Mouse (Mus musculus) effector memory CD4-positive, alpha-beta T cell, adult 5 months (primary cell): ENCODE data around the gene Meaf6. TPM values are rescaled to one million over a fixed set of nuclear protein-coding genes. Genes with fewer than 3 reads are reported as not detected.

ENCODE experiments used
- polyA plus RNA-seq: library from polyadenylated mRNA; unstranded; fragments of 100-300 nt; shearing (Covaris generic); gene quantifications from one replicate; pipeline ENCODE4 v1.2.1, GENCODE M21; 2017

Meaf6 gene
- 42.2 TPM for polyA plus RNA-seq

DNA sequence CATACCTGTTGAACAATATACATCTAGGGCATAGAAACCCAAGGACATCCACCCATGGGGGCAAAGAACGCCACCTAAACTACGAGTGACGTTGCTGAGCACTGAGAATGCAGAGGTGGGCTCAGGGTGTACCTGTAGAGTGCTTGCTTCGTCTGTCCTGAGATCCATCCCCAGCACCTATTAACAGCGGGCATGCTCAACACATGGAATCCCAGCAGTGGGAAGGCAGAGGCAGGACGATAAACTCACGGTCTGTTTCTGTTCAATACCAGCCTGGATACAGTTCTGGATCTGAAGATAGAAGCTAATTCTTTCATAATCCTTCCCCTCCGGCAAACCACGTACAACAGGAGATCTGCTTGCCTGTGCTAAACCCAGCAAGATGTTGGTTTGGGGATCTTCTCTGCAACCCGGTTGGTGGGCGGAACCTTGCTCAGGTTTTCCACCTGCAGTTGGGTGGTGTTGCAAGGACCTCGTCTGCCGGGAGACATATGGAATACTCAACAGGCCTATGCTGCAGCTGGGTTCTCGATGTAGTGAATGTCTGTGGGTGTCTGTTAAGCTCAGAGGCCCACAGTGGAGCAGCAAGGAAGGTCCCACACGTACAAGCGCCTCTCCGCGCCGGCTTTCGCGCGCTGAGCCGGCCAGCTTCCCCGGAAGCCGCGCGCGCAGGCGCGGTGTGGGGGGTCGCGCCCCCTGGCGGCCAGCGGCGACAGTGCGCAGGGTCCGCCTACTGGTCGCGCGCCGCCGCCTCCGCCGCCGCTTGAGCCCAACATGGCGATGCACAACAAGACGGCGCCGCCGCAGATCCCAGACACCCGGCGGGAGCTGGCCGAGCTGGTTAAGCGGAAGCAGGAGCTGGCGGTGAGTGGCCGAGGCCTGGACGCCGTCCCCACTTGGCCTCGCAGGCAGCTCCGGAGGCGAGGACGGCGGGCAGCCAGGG, at the start of gene Meaf6:
TSS of gene Meaf6 (plus strand) at position 732 of the 943 bp plus-strand sequence.

DNA sequence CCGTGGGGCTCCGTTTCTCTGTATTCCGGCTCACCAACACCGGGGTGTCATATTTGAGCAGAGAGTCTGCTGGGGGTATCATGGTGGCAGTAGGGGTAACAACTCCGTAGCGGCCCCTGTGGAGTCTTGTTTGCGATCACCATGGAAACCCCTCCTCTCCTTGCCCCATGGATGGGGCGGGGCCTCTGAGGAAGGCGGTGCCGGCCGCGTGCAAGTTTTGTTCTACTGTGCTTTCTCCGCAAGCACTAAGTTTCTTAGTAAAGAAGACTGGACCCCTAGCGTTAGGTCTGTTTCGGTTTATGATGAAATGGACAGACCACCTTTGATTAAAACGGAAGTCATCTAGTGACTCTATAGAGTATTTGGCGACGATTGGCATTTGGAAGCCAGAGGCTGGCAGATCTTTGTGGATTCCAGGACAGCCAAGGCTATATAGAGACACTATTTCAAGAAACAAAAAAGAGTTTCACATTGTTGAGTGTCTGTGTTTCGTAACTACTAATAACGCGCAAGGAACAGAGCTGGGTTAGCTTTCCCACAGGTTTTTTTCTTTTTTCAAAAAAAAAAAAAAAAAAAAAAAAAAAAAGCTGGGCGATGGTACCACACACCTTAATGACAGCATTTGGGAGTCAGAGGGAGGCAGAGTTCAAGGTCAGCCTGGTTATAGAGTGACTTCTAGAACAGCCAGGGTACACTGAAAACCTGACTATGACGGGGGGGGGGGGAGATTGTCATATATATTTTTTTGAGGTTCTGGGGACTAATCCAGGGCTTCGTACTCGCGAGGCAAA, 19.2 kb upstream of the Meaf6 start, which contains the start of gene Dnali1:
TSS of gene Dnali1 (minus strand) at position 187 of the 791 bp plus-strand sequence.

DNA sequence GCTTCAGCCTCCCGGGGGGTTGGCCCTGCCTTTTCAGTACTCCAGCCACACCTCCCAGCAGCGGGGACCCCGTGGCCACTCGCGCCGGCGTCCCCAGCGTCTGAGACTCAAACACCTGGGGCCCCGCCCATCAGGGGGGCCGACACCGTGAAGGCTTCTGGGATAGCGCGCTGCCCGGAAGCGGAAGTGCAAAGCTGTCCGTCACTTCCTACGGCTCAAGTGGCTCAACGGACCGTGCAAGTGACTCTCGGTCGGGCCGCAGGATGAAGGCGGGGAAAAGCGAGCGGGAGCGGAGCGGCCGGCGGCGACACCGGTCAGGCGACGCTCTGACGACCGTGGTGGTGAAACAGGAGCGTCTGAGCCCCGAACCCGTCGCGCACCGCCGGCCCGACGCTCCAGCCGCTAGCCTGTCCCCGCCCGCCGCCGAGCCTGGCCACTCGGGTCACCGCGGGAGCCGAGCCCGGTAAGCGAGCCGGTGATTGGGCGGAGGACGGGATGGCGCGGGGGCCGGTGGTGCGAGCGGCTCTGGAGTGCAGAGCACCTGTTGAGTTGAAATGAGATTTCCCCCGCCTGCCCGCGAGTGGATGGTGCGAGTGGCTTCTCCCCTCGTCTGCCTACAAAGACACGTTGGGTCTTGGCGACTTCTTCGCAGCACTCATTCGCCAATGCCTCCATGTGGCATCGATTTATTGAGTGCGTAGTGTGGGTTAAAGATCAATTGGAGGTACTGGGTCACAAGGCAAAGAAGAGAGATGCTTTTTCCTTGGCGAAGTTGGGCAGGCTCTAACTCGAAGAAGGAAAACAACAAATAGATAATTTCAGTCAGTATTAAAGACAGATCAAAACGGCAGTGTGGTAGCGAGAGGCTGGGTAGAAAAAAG, 18.2 kb upstream of the Meaf6 start, which contains the start of gene Snip1:
TSS of gene Snip1 (plus strand) at position 183 of the 881 bp plus-strand sequence.

DNA sequence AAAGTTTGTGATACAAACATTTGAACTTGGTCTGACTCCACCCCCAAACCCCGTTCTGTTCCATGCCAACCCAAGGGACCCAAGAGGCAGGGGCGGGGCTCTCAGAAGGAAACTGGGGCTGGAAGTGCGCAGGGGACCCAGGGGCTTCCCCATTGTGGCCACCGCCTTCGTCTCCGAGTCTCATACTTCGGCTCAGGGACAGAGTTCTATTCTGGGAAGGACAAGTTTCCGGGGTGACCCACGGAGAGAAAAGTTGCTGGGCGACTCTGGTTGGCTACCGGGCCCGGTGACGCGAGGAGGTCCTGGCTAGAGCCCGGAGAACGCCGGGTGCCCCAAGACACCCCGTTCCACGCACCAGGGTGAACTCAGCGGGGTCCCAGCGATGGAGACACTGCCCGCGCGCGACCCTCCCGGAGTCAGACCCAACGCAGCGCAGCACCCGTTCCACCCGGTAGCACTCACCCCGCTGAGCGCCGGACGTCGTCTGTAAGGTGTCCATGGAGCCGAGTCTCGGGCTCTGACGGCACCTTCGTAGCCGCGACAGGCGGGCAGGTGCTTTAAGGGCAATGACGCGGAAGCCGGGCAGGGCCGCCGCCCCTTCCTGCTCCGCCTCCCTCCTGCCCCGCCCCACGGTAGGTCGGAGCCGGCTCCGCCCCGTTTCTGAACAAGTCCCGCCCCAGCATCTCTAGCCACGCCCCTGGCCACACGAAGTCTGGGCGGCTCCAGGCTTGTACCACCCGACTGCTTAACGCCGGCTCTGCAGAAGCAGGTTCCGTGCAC, 42.6 kb downstream of the Meaf6 start, which contains the start of gene Zc3h12a:
TSS of gene Zc3h12a (minus strand) at position 536 of the 780 bp plus-strand sequence.

Other genes starting within 250 kb of the Meaf6 start
- gene Yrdc, start 234.5 kb upstream of the Meaf6 start, polyA plus RNA-seq, result 155 TPM
- gene 1110065P20Rik, start 233.9 kb upstream of the Meaf6 start, polyA plus RNA-seq, result 19.3 TPM
- gene Maneal, start 223.0 kb upstream of the Meaf6 start, polyA plus RNA-seq, result 1.5 TPM
- gene Epha10, start 204.2 kb upstream of the Meaf6 start, polyA plus RNA-seq, result not detected
- 8.0 TPM for gene 9930104L06Rik, start 148.1 kb upstream of the Meaf6 start, polyA plus RNA-seq
- 2.4 TPM for gene Cdca8, start 145.8 kb upstream of the Meaf6 start, polyA plus RNA-seq
- gene Rspo1, start 98.7 kb upstream of the Meaf6 start, polyA plus RNA-seq, result not detected
- gene Gnl2, start 68.5 kb upstream of the Meaf6 start, polyA plus RNA-seq, result 94.3 TPM
- not detected for gene Dnali1, start 19.4 kb upstream of the Meaf6 start, polyA plus RNA-seq
- 33.1 TPM for gene Snip1, start 18.5 kb upstream of the Meaf6 start, polyA plus RNA-seq
- gene Zc3h12a, start 42.7 kb downstream of the Meaf6 start, polyA plus RNA-seq, result 165 TPM